In the genomic region with DNA sequence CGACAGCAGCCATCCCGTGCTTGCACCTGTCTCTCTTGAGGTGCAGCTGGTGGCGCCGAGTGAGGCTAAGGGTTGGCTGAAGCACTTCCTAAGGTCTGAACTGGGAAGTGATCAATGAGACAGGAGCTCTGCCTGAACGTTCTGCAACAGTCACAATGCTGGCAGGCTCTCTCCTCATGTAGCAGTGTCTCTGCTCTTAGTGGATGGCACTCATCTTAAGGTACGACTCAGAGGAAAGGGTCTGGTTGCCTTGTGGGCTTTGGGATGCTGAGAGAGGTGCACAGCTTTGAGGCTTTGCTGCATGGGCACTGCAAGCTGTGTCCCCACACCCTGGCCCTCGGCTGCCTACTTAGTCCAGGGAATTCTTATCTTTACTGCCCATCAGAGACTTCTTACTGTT, we compare ENCODE assay signal across 30 mouse cellular contexts. TPM values are rescaled to one million over a fixed set of nuclear protein-coding genes. Genes with fewer than 3 reads are reported as not detected.
"Had no signal": no experiment of that assay in that cellular context is flagged by ENCODE, and none has a peak within 500 bp of the region (broad histone marks: within the 10 kb centered on the region; RNA-seq: fewer than 3 reads in every experiment).

No protein-coding gene starts in this region.

- H3K36me3 ChIP-seq: embryonic facial prominence, embryonic 10.5 days; embryonic facial prominence, embryonic 12.5 days; embryonic facial prominence, embryonic 13.5 days; embryonic facial prominence, embryonic 15.5 days; forebrain, embryonic 10.5 days; forebrain, embryonic 12.5 days; forebrain, embryonic 15.5 days had no signal

- H3K9me3 ChIP-seq: embryonic facial prominence, embryonic 12.5 days; embryonic facial prominence, embryonic 13.5 days; embryonic facial prominence, embryonic 15.5 days; forebrain, embryonic 15.5 days had no signal

- H3K27ac ChIP-seq: embryonic facial prominence, embryonic 10.5 days; embryonic facial prominence, embryonic 12.5 days; embryonic facial prominence, embryonic 13.5 days; embryonic facial prominence, embryonic 15.5 days; forebrain, embryonic 10.5 days; forebrain, embryonic 12.5 days; forebrain, embryonic 13.5 days; forebrain, embryonic 15.5 days; gastrocnemius, adult 2 months; heart, adult 2 months had no signal

- DNase-seq: cerebellum, adult 18-20 months; cerebellum, adult 2 months; cerebellum, adult 8-10 months; cerebellum, adult 9-10 months; cerebellum, adult 9-11 months; cerebellum, postnatal 10 days; cerebellum, postnatal 14 days; cerebellum, postnatal 25 days; cerebellum, postnatal 36 days; embryo, embryonic 11 days; forebrain, postnatal 0 days; gastrocnemius, adult 2 months; gastrocnemius, postnatal 10 days; gastrocnemius, postnatal 14 days; gastrocnemius, postnatal 25 days; gastrocnemius, postnatal 36 days; heart, adult 18-20 months; heart, adult 2 months had no signal

- H3K4me2 ChIP-seq: embryonic facial prominence, embryonic 12.5 days; embryonic facial prominence, embryonic 13.5 days; embryonic facial prominence, embryonic 15.5 days; forebrain, embryonic 12.5 days; forebrain, embryonic 13.5 days; forebrain, embryonic 15.5 days had no signal

- H3K9ac ChIP-seq: embryonic facial prominence, embryonic 12.5 days; embryonic facial prominence, embryonic 13.5 days; embryonic facial prominence, embryonic 15.5 days; forebrain, embryonic 12.5 days; forebrain, embryonic 13.5 days; forebrain, embryonic 15.5 days; forebrain, postnatal 0 days had no signal

- H3K27me3 ChIP-seq: embryonic facial prominence, embryonic 12.5 days; embryonic facial prominence, embryonic 13.5 days; embryonic facial prominence, embryonic 15.5 days; forebrain, embryonic 12.5 days; forebrain, embryonic 13.5 days; forebrain, embryonic 15.5 days had no signal

- H3K4me1 ChIP-seq: embryonic facial prominence, embryonic 10.5 days; embryonic facial prominence, embryonic 12.5 days; embryonic facial prominence, embryonic 13.5 days; embryonic facial prominence, embryonic 15.5 days; forebrain, embryonic 10.5 days; forebrain, embryonic 12.5 days; forebrain, embryonic 13.5 days; forebrain, embryonic 15.5 days had no signal

- H3K4me3 ChIP-seq: embryonic facial prominence, embryonic 10.5 days; embryonic facial prominence, embryonic 12.5 days; embryonic facial prominence, embryonic 13.5 days; embryonic facial prominence, embryonic 15.5 days; erythroblast, embryonic 14.5 days; forebrain, embryonic 10.5 days; forebrain, embryonic 12.5 days; forebrain, embryonic 13.5 days; forebrain, embryonic 15.5 days; gastrocnemius, adult 2 months; heart, adult 2 months had no signal

- ATAC-seq: forebrain, embryonic 13.5 days; forebrain, embryonic 14.5 days; forebrain, embryonic 15.5 days; forebrain, postnatal 0 days had no signal

RNA-seq across cellular contexts. Expression of a gene that starts 45.0 kb away (rescaled TPM):
- total RNA-seq: common myeloid progenitor, adult 5-6 weeks; granulocyte monocyte progenitor cell, adult 5-6 weeks had no signal
- polyA plus RNA-seq: erythroblast, embryonic 14.5 days had no signal
